Mouse (Mus musculus) forebrain, embryonic 11.5 days (tissue): ENCODE measurements at regions not wholly inside any gene's neighbourhood (a gene's known extent, or its start where the extent isn't known, plus 50 kb on each side); places are given as distances from the start of the nearest gene placed in this dataset.

Experiments used
- ATAC-seq: fragments of 200-750 bp; cut with Nextera tagmentation; replicated peaks from 2 replicates; pipeline ENCODE4 v1.8.0; 2017; ENCODE audit warnings: moderate TSS enrichment; ENCODE audit not compliant: low FRiP score
- DNase-seq: peaks from one replicate; pipeline ENCODE4 v3.0.0-alpha.2; 2017; ENCODE audit warnings: low spot score
- H3K27ac ChIP-seq: fragments of 300-500 bp; sonication (generic); 2 replicates; pipeline ENCODE4 v1.5.1; 2014; ENCODE audit warnings: low read depth, low read length
- H3K27me3 ChIP-seq: fragments of 300-500 bp; sonication (generic); 2 replicates; pipeline ENCODE4 v1.6.1; 2014; ENCODE audit warnings: mild to moderate bottlenecking, low read length, mixed read lengths; ENCODE audit not compliant: control insufficient read depth, insufficient read depth
- H3K36me3 ChIP-seq: fragments of 300-500 bp; sonication (generic); 2 replicates; pipeline ENCODE4 v1.6.1; 2014; ENCODE audit warnings: mild to moderate bottlenecking, low read length, moderate library complexity, mixed read lengths; ENCODE audit not compliant: control insufficient read depth, insufficient read depth
- H3K4me1 ChIP-seq: fragments of 300-500 bp; sonication (generic); replicated peaks from 2 replicates; pipeline ENCODE4 v1.6.1; 2014; ENCODE audit warnings: low read length, mixed read lengths; ENCODE audit not compliant: control insufficient read depth, insufficient read depth
- H3K4me2 ChIP-seq: fragments of 300-500 bp; sonication (generic); 2 replicates; pipeline ENCODE4 v1.6.1; 2014; ENCODE audit warnings: low read depth, mild to moderate bottlenecking, low read length, moderate library complexity, mixed read lengths; ENCODE audit not compliant: severe bottlenecking
- H3K4me3 ChIP-seq: fragments of 300-500 bp; sonication (generic); 2 replicates; pipeline ENCODE4 v1.5.1; 2014; ENCODE audit warnings: low read depth, low read length
- H3K9ac ChIP-seq: fragments of 300-500 bp; sonication (generic); 2 replicates; pipeline ENCODE4 v1.6.1; 2014; ENCODE audit warnings: low read length
- H3K9me3 ChIP-seq: fragments of 300-500 bp; sonication (generic); 2 replicates; pipeline ENCODE4 v1.6.1; 2016; ENCODE audit warnings: low read length, mixed read lengths; ENCODE audit not compliant: control insufficient read depth
- WGBS: fragments of 180-500 bp; shearing (Covaris S2); extraction: QIAGEN DNeasy Blood & Tissue Kit; methylation state at CpG from one replicate; pipeline ENCODE4 v1.1.7; 2014; 5-methylcytosine and 5-hydroxymethylcytosine counted together

GRCm38 (mm10) chr9:43575659-43576058, 168.1 kb upstream of the Nectin1 start:
- Histone ChIP-seq H3K9ac (no peak overlapping the region), H3K4me2 (no peak overlapping the region), H3K27ac (no peak overlapping the region), H3K36me3 (no peaks in the 10 kb centered on the region), H3K9me3 (no peaks in the 10 kb centered on the region), H3K4me1 (no peaks in the 10 kb centered on the region), H3K27me3 (no peaks in the 10 kb centered on the region; the same call in 1 of the 2 replicates), H3K4me3 (no peak overlapping the region)
- no peak for ATAC-seq
- DNase-seq, result no peak
- WGBS, result 87% methylated on average over 6 of the region's 6 CpGs

GRCm38 (mm10) chr9:43580653-43581052, 163.1 kb upstream of the Nectin1 start:
- Histone ChIP-seq H3K36me3 (no peaks in the 10 kb centered on the region), H3K9me3 (no peaks in the 10 kb centered on the region), H3K9ac (no peak overlapping the region), H3K4me1 (no peaks in the 10 kb centered on the region), H3K4me3 (no peak overlapping the region), H3K4me2 (no peak overlapping the region), H3K27me3 (no peaks in the 10 kb centered on the region; the same call in 1 of the 2 replicates), H3K27ac (no peak overlapping the region)
- ATAC-seq (no peak), DNase-seq (no peak)
- 29% methylated on average over 6 of the region's 6 CpGs for WGBS

GRCm38 (mm10) chr9:43585616-43586015, 158.2 kb upstream of the Nectin1 start:
- Histone ChIP-seq H3K9me3 (no peaks in the 10 kb centered on the region), H3K4me3 (no peak overlapping the region), H3K4me2 (no peak overlapping the region), H3K9ac (no peak overlapping the region), H3K36me3 (no peaks in the 10 kb centered on the region), H3K27me3 (no peaks in the 10 kb centered on the region), H3K27ac (no peak overlapping the region), H3K4me1 (no peaks in the 10 kb centered on the region)
- WGBS, result 76% methylated on average over 6 of the region's 6 CpGs
- DNase-seq (no peak), ATAC-seq (no peak)

GRCm38 (mm10) chr9:43593236-43593635, 150.5 kb upstream of the Nectin1 start:
- WGBS, result 84% methylated on average over 6 of the region's 6 CpGs
- Histone ChIP-seq H3K27ac (no peak overlapping the region), H3K36me3 (no peaks in the 10 kb centered on the region), H3K9ac (no peak overlapping the region), H3K27me3 (no peaks in the 10 kb centered on the region), H3K4me3 (no peak overlapping the region), H3K4me1 (no peaks in the 10 kb centered on the region), H3K9me3 (no peaks in the 10 kb centered on the region), H3K4me2 (no peak overlapping the region)
- DNase-seq, result no peak
- ATAC-seq, result no peak

- DNase-seq, result no peak
Measured at GRCm38 (mm10) chr9:43594814-43595213, 149.0 kb upstream of the Nectin1 start.

GRCm38 (mm10) chr9:43595461-43595860, 148.3 kb upstream of the Nectin1 start:
- H3K27ac ChIP-seq, result no peak overlapping the region
- no peak for DNase-seq
- no peak overlapping the region for H3K9ac ChIP-seq
- H3K9me3 ChIP-seq, result no peaks in the 10 kb centered on the region
- no peaks in the 10 kb centered on the region for H3K27me3 ChIP-seq
- H3K4me2 ChIP-seq, result no peak overlapping the region
- H3K4me3 ChIP-seq, result no peak overlapping the region
- no peaks in the 10 kb centered on the region for H3K36me3 ChIP-seq
- WGBS, result 78% methylated on average over 4 of the region's 4 CpGs
- H3K4me1 ChIP-seq, result no peaks in the 10 kb centered on the region
- no peak for ATAC-seq

More at GRCm38 (mm10) chr9:43594814-43595213, 149.0 kb upstream of the Nectin1 start:
- Histone ChIP-seq H3K4me1 (no peaks in the 10 kb centered on the region), H3K4me3 (no peak overlapping the region), H3K27me3 (no peaks in the 10 kb centered on the region), H3K9ac (no peak overlapping the region), H3K9me3 (no peaks in the 10 kb centered on the region), H3K36me3 (no peaks in the 10 kb centered on the region), H3K27ac (no peak overlapping the region), H3K4me2 (no peak overlapping the region)
- ATAC-seq, result no peak
- WGBS, result 72% methylated on average over 3 of the region's 3 CpGs

GRCm38 (mm10) chr9:43600396-43600795, 143.4 kb upstream of the Nectin1 start:
- Histone ChIP-seq H3K4me2 (no peak overlapping the region), H3K9me3 (no peaks in the 10 kb centered on the region), H3K27ac (no peak overlapping the region), H3K27me3 (no peaks in the 10 kb centered on the region), H3K36me3 (no peaks in the 10 kb centered on the region), H3K4me1 (no peaks in the 10 kb centered on the region), H3K4me3 (no peak overlapping the region), H3K9ac (no peak overlapping the region)
- DNase-seq, result no peak
- 74% methylated on average over 2 of the region's 2 CpGs for WGBS
- ATAC-seq, result no peak

- Histone ChIP-seq H3K4me3 (no peak overlapping the region), H3K27me3 (no peaks in the 10 kb centered on the region), H3K9me3 (no peaks in the 10 kb centered on the region), H3K36me3 (no peaks in the 10 kb centered on the region), H3K27ac (no peak overlapping the region), H3K4me1 (no peaks in the 10 kb centered on the region), H3K4me2 (no peak overlapping the region), H3K9ac (no peak overlapping the region)
- DNase-seq (no peak), ATAC-seq (no peak)
- 30% methylated on average over 12 of the region's 12 CpGs for whole genome bisulfite sequencing
Measured at GRCm38 (mm10) chr9:43617632-43618031, 126.2 kb upstream of the Nectin1 start.

- 75% methylated on average over 4 of the region's 4 CpGs for WGBS
- H3K27ac ChIP-seq, result no peak overlapping the region
- ATAC-seq, result no peak
Measured at GRCm38 (mm10) chr9:43627558-43627957, 116.2 kb upstream of the Nectin1 start.

More at GRCm38 (mm10) chr9:43627558-43627957, 116.2 kb upstream of the Nectin1 start:
- Histone ChIP-seq H3K36me3 (no peaks in the 10 kb centered on the region), H3K4me1 (no peaks in the 10 kb centered on the region), H3K27me3 (no peaks in the 10 kb centered on the region), H3K9me3 (no peaks in the 10 kb centered on the region), H3K4me2 (no peak overlapping the region), H3K4me3 (no peak overlapping the region), H3K9ac (no peak overlapping the region)
- DNase-seq, result no peak
